Comparison of ENCODE assay signal across 7 mouse cellular contexts in genomic region chr1:175691686-175692245, GRCm38 (mm10). TPM values are rescaled to one million over a fixed set of nuclear protein-coding genes. Genes with fewer than 3 reads are reported as not detected.
A peak's percentile ranks its signal among the peaks of the same experiment; 100 is the strongest.
DNase-seq lines count a peak whose midpoint lies in the region; ATAC-seq lines count a peak whose summit lies in the region.

No protein-coding gene starts in this region.

- peak overlapping the region; percentile 82 for H3K27ac ChIP-seq in neural tube, embryonic 11.5 days (ENCODE audit: low read depth, low read length)
- peak overlapping the region; percentile 82 for H3K27ac ChIP-seq in embryonic facial prominence, embryonic 12.5 days
- peak overlapping the region; percentile 90 for H3K27ac ChIP-seq in hindbrain, embryonic 15.5 days (replicated peaks)

- H3K36me3 ChIP-seq in neural tube, embryonic 11.5 days (ENCODE audit: control insufficient read depth, insufficient read depth, low read length): peaks cover 4% of the 10 kb centered on the region; the same call in 1 of the 2 replicates
- H3K36me3 ChIP-seq in embryonic facial prominence, embryonic 12.5 days: peaks cover 9% of the 10 kb centered on the region; the same call in 1 of the 2 replicates
- peaks cover 13% of the 10 kb centered on the region for H3K36me3 ChIP-seq in hindbrain, embryonic 15.5 days
- peaks cover 18% of the 10 kb centered on the region for H3K36me3 ChIP-seq in megakaryocyte, embryonic 14.5 days (replicated peaks; ENCODE audit: low read length)

- H3K4me2 ChIP-seq in neural tube, embryonic 11.5 days (ENCODE audit: low read depth): peak overlapping the region; percentile 82
- H3K4me2 ChIP-seq in embryonic facial prominence, embryonic 12.5 days (replicated peaks): peak overlapping the region; percentile 74
- H3K4me2 ChIP-seq in hindbrain, embryonic 15.5 days: peak overlapping the region; percentile 90

- H3K4me3 ChIP-seq in neural tube, embryonic 11.5 days (ENCODE audit: low read depth, low read length): peak overlapping the region; percentile 66
- H3K4me3 ChIP-seq in embryonic facial prominence, embryonic 12.5 days: peak overlapping the region; percentile 68
- peak overlapping the region; percentile 88 for H3K4me3 ChIP-seq in hindbrain, embryonic 15.5 days
- H3K4me3 ChIP-seq in megakaryocyte, embryonic 14.5 days (replicated peaks): peak overlapping the region; percentile 99

- H3K9me3 ChIP-seq in neural tube, embryonic 11.5 days (ENCODE audit: control insufficient read depth, low read length): no peaks in the 10 kb centered on the region
- H3K9me3 ChIP-seq in embryonic facial prominence, embryonic 12.5 days: no peaks in the 10 kb centered on the region
- no peaks in the 10 kb centered on the region for H3K9me3 ChIP-seq in hindbrain, embryonic 15.5 days
- H3K9me3 ChIP-seq in megakaryocyte, embryonic 14.5 days: no peaks in the 10 kb centered on the region

- no peaks in the 10 kb centered on the region for H3K27me3 ChIP-seq in neural tube, embryonic 11.5 days (ENCODE audit: control insufficient read depth, insufficient read depth, low read length)
- H3K27me3 ChIP-seq in embryonic facial prominence, embryonic 12.5 days: no peaks in the 10 kb centered on the region
- H3K27me3 ChIP-seq in hindbrain, embryonic 15.5 days: no peaks in the 10 kb centered on the region
- no peaks in the 10 kb centered on the region for H3K27me3 ChIP-seq in megakaryocyte, embryonic 14.5 days (replicated peaks)

- 1% methylated on average over 22 of the region's 22 CpGs for WGBS in neural tube, embryonic 11.5 days
- 2% methylated on average over 22 of the region's 22 CpGs for WGBS in embryonic facial prominence, embryonic 12.5 days
- 1% methylated on average over 21 of the region's 22 CpGs for WGBS in hindbrain, embryonic 15.5 days

- H3K4me1 ChIP-seq in neural tube, embryonic 11.5 days (ENCODE audit: control insufficient read depth, insufficient read depth, low read length): peaks cover 4% of the 10 kb centered on the region; the same call in 1 of the 2 replicates
- H3K4me1 ChIP-seq in embryonic facial prominence, embryonic 12.5 days: peaks cover 18% of the 10 kb centered on the region; the same call in 1 of the 2 replicates
- peaks cover 31% of the 10 kb centered on the region for H3K4me1 ChIP-seq in hindbrain, embryonic 15.5 days (replicated peaks)
- peaks cover 39% of the 10 kb centered on the region for H3K4me1 ChIP-seq in megakaryocyte, embryonic 14.5 days

- no peak for DNase-seq in neural tube, embryonic 11.5 days (ENCODE audit: low spot score)
- no peak for DNase-seq in neural tube, embryonic 10.5 days (ENCODE audit: extremely low spot score, low spot score)
- DNase-seq in urinary bladder, postnatal 36 days (ENCODE audit: low spot score in 2 of 2): no peak
- no peak for DNase-seq in gastrocnemius, postnatal 10 days

- peak overlapping the region; percentile 90 for H3K9ac ChIP-seq in neural tube, embryonic 11.5 days (ENCODE audit: low read length)
- peak overlapping the region; percentile 75 for H3K9ac ChIP-seq in embryonic facial prominence, embryonic 12.5 days
- H3K9ac ChIP-seq in hindbrain, embryonic 15.5 days: peak overlapping the region; percentile 74

- no peak for ATAC-seq in neural tube, embryonic 11.5 days (ENCODE audit: insufficient read depth, low FRiP score, low TSS enrichment)
- ATAC-seq in embryonic facial prominence, embryonic 12.5 days (ENCODE audit: insufficient number of reproducible peaks, insufficient read depth, low FRiP score, low TSS enrichment): no peak
- ATAC-seq in hindbrain, embryonic 15.5 days (ENCODE audit: low FRiP score, low read depth): no peak

RNA-seq across cellular contexts. Expression of gene Opn3, which starts 0.8 kb away (rescaled TPM):
- polyA plus RNA-seq in neural tube, embryonic 11.5 days (2014; fragmentation: Nextera tagmentation; extraction: Ambion mirVana): 12.0 and 12.5 TPM in 2 replicates
- 8.2 and 9.4 TPM in 2 replicates for polyA plus RNA-seq in embryonic facial prominence, embryonic 12.5 days (2016; fragmentation: Nextera tagmentation; extraction: Ambion mirVana)
- polyA plus RNA-seq in hindbrain, embryonic 15.5 days (2015; fragmentation: Nextera tagmentation; extraction: Ambion mirVana): 8.1 and 8.7 TPM in 2 replicates
- polyA plus RNA-seq in megakaryocyte, embryonic 14.5 days (2012; ENCODE audit: insufficient read depth, low replicate concordance): 1.0 and 3.9 TPM in 2 replicates
- total RNA-seq in gastrocnemius, postnatal 10 days (2021): 10 to 100 TPM in 1 of 2 experiments, 1 to 10 TPM in 1; 8.0 to 10.2 TPM

RNA-seq across cellular contexts. Expression of gene Chml, which starts 0.9 kb away (rescaled TPM):
- 5.8 and 6.0 TPM in 2 replicates for polyA plus RNA-seq in neural tube, embryonic 11.5 days (2014; fragmentation: Nextera tagmentation; extraction: Ambion mirVana)
- 3.4 and 3.8 TPM in 2 replicates for polyA plus RNA-seq in embryonic facial prominence, embryonic 12.5 days (2016; fragmentation: Nextera tagmentation; extraction: Ambion mirVana)
- polyA plus RNA-seq in hindbrain, embryonic 15.5 days (2015; fragmentation: Nextera tagmentation; extraction: Ambion mirVana): 3.3 and 3.7 TPM in 2 replicates
- 7.5 and 28.0 TPM in 2 replicates for polyA plus RNA-seq in megakaryocyte, embryonic 14.5 days (2012; ENCODE audit: insufficient read depth, low replicate concordance)
- total RNA-seq in gastrocnemius, postnatal 10 days (2021): 1 to 10 TPM; 4.1 to 5.9 TPM

RNA-seq across cellular contexts. Expression of gene Wdr64, which starts 6.6 kb away (rescaled TPM):
- not detected in 2 replicates for polyA plus RNA-seq in neural tube, embryonic 11.5 days (2014; fragmentation: Nextera tagmentation; extraction: Ambion mirVana)
- polyA plus RNA-seq in embryonic facial prominence, embryonic 12.5 days (2016; fragmentation: Nextera tagmentation; extraction: Ambion mirVana): not detected in 2 replicates
- 0.08 TPM in 1 of 2 replicates, not detected in the other for polyA plus RNA-seq in hindbrain, embryonic 15.5 days (2015; fragmentation: Nextera tagmentation; extraction: Ambion mirVana)
- not detected in 2 replicates for polyA plus RNA-seq in megakaryocyte, embryonic 14.5 days (2012; ENCODE audit: insufficient read depth, low replicate concordance)
- not detected for total RNA-seq in gastrocnemius, postnatal 10 days (2021)
